Mouse (Mus musculus) small intestine, adult 2 months (tissue): ENCODE results near the gene Pdlim5.

Experiments used
- CTCF ChIP-seq: fragments of 200-500 bp; IDR thresholded peaks from 2 replicates; pipeline ENCODE4 v1.5.1; 2012; ENCODE audit warnings: low read depth, mild to moderate bottlenecking, control low read depth, inconsistent platforms, low read length, moderate library complexity, mixed read lengths; ENCODE audit not compliant: insufficient replicate concordance, insufficient read length; ENCODE audit errors: extremely low read depth
- POLR2A ChIP-seq: fragments of 200-500 bp; IDR thresholded peaks from 2 replicates; pipeline ENCODE4 v1.6.1; 2012; ENCODE audit warnings: low read depth, mild to moderate bottlenecking, control low read depth, inconsistent platforms, low read length, moderate library complexity

DNA sequence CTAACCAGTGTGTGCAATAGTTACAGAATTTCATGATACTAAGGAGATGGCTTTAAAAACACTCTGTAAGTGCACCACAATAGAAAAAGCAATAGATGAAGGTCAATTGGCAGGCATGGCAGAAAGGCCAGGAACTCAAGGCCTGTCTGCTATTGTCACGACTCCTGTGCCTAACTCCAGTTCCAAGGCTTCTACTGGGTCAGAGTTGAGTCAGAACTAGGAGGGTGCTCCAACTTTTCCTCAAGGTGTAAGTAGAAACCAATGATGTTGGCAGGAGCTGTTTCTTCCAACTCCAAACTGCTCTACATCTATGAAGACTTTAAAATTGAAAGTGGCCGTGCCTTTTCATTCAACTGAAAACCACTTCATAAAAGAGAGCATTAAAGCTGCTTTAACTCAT is 54.8 kb downstream of the Pdlim5 start:
- TF ChIP-seq CTCF, result no peak
- no peak for TF ChIP-seq POLR2A
